Mouse (Mus musculus) limb, embryonic 14.5 days (tissue): Measurements from ENCODE around the gene Nutf2. TPM values are rescaled to one million over a fixed set of nuclear protein-coding genes. Genes with fewer than 3 reads are reported as not detected.
A peak's percentile ranks its signal among the peaks of the same experiment; 100 is the strongest.

Source experiments
- ATAC-seq: fragments of 200-750 bp; cut with Nextera tagmentation; 2 replicates; pipeline ENCODE4 v1.8.0; 2017; ENCODE audit warnings: low read depth, moderate number of reproducible peaks, moderate TSS enrichment; ENCODE audit not compliant: low FRiP score
- DNase-seq: peaks from one replicate; pipeline ENCODE4 v3.0.0-alpha.2; 2015; ENCODE audit warnings: low spot score
- H3K27ac ChIP-seq: fragments of 300-500 bp; sonication (generic); replicated peaks from 2 replicates; pipeline ENCODE4 v1.5.1; 2014; ENCODE audit warnings: low read depth, mild to moderate bottlenecking, low read length, moderate library complexity, mixed read lengths
- H3K27me3 ChIP-seq: fragments of 300-500 bp; sonication (generic); 2 replicates; pipeline ENCODE4 v1.6.1; 2014; ENCODE audit warnings: low read length, mixed read lengths; ENCODE audit not compliant: control insufficient read depth, insufficient read depth
- H3K36me3 ChIP-seq: fragments of 300-500 bp; sonication (generic); 2 replicates; pipeline ENCODE4 v1.6.1; 2014; ENCODE audit warnings: mild to moderate bottlenecking, low read length, moderate library complexity, mixed read lengths; ENCODE audit not compliant: control insufficient read depth, insufficient read depth
- H3K4me1 ChIP-seq: fragments of 300-500 bp; sonication (generic); 2 replicates; pipeline ENCODE4 v1.6.1; 2014; ENCODE audit warnings: antibody characterized with exemption, low read length, mixed read lengths; ENCODE audit not compliant: control insufficient read depth, insufficient read depth
- H3K4me2 ChIP-seq: fragments of 300-500 bp; sonication (generic); replicated peaks from 2 replicates; pipeline ENCODE4 v1.6.1; 2014; ENCODE audit warnings: low read depth, mild to moderate bottlenecking, low read length, moderate library complexity; ENCODE audit not compliant: severe bottlenecking
- H3K4me3 ChIP-seq: fragments of 300-500 bp; sonication (generic); replicated peaks from 2 replicates; pipeline ENCODE4 v1.5.1; 2014; ENCODE audit warnings: low read length
- H3K9ac ChIP-seq: fragments of 300-500 bp; sonication (generic); 2 replicates; pipeline ENCODE4 v1.6.1; 2014; ENCODE audit warnings: mild to moderate bottlenecking, low read depth, low read length, moderate library complexity; ENCODE audit not compliant: severe bottlenecking
- H3K9me3 ChIP-seq: fragments of 300-500 bp; sonication (generic); 2 replicates; pipeline ENCODE4 v1.6.1; 2016; ENCODE audit warnings: low read length; ENCODE audit not compliant: control insufficient read depth
- POLR2A ChIP-seq: fragments of 200-500 bp; IDR thresholded peaks from 2 replicates; pipeline ENCODE4 v1.8.0; 2012; ENCODE audit warnings: inconsistent platforms, mild to moderate bottlenecking, moderate library complexity, borderline replicate concordance; ENCODE audit not compliant: insufficient read depth, insufficient read length; ENCODE audit errors: extremely low read depth
- WGBS: fragments of 180-500 bp; shearing (Covaris S2); extraction: QIAGEN DNeasy Blood & Tissue Kit; methylation state at CpG from one replicate; pipeline ENCODE4 v1.1.7; 2014; 5-methylcytosine and 5-hydroxymethylcytosine counted together
- polyA plus RNA-seq, 2 experiments: library from polyadenylated mRNA; depleted of rRNA in 1 of 2; stranded (reverse) in 1 of 2; unstranded in 1 of 2; fragments of >200 nt; fragmentation: Nextera tagmentation in 1 of 2; extraction: Ambion mirVana in 1 of 2; gene quantifications; 2 replicates each; pipeline versions ENCODE4 v1.2.1 to v1.2.3; 2012 to 2014

The Nutf2 gene
- polyA plus RNA-seq, 2 experiments, result 249 to 271 TPM

GRCm38 (mm10) chr8:105851651-105852143, 8.7 kb upstream of the Nutf2 start:
- Histone ChIP-seq H3K36me3 (peaks cover 26% of the 10 kb centered on the region), H3K4me1 (peaks cover 13% of the 10 kb centered on the region), H3K4me2 (peak overlapping the region; percentile 69), H3K9me3 (no peaks in the 10 kb centered on the region), H3K4me3 (peak overlapping the region; percentile 70), H3K27ac (peak overlapping the region; percentile 66), H3K9ac (peak overlapping the region; percentile 71), H3K27me3 (no peaks in the 10 kb centered on the region)
- WGBS, result under 1% methylated on average over 34 of the region's 34 CpGs
- peak; percentile 85 for ATAC-seq
- peak; percentile 97; the same call in 1 of the 2 replicates for TF ChIP-seq POLR2A
- peak; percentile 97 for DNase-seq

DNA sequence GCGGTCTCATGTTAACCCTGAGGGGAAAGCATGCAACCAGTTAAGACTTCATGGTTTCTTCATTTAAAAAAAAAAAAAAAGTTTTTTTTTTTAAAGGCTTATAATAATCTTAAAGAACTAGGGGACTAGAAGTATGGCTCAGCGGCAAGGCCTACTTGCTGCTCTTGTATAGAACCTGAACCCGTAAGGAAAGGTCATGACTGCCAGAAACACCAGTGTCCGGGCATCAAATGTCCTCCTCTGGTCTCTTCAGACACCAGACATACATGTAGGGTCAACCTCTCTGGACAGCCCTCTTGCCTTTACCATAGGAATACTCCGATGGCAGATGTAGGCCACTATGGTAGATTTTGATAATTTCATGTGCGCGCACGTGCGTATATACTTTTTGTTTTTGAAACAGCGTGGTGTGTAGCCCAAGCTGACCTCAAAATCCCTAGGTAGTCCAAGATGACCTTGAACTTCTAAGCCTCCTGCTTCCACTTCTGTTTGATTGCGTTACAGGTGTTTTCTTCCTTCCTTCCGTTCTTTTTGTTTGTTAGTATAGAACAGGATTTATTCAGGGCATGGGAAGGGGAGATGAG, 8.1 kb upstream of the Nutf2 start:
- Histone ChIP-seq H3K4me3 (peak overlapping the region; percentile 70), H3K4me2 (no peak overlapping the region; the same call in 1 of the 2 replicates), H3K9me3 (no peaks in the 10 kb centered on the region), H3K36me3 (peaks cover 20% of the 10 kb centered on the region), H3K4me1 (peaks cover 19% of the 10 kb centered on the region), H3K27ac (peak overlapping the region; percentile 66; the same call in 1 of the 2 replicates), H3K27me3 (no peaks in the 10 kb centered on the region), H3K9ac (no peak overlapping the region)
- no peak for TF ChIP-seq POLR2A
- 80% methylated on average over 12 of the region's 12 CpGs for WGBS
- no peak for ATAC-seq
- DNase-seq, result no peak

- 92% methylated on average over 3 of the region's 3 CpGs for WGBS
- H3K4me2 ChIP-seq, result no peak within 1 kb of the TSS
- no peak for TF ChIP-seq POLR2A
- no peak within 1 kb of the TSS for H3K9ac ChIP-seq
- no peak for DNase-seq
- no peak within 1 kb of the TSS; the same call in none of the 2 replicates for H3K4me3 ChIP-seq
- H3K27me3 ChIP-seq, result no peaks in the 10 kb centered on the region
- peaks cover 26% of the 10 kb centered on the region for H3K4me1 ChIP-seq
- H3K9me3 ChIP-seq, result no peaks in the 10 kb centered on the region
- ATAC-seq, result no peak
- H3K36me3 ChIP-seq, result peaks cover 16% of the 10 kb centered on the region
- no peak within 1 kb of the TSS for H3K27ac ChIP-seq
These were observed 7.2 kb upstream of the Nutf2 start, which contains the start of gene Cenpt for GRCm38 (mm10) chr8:105853178-105853577. Gene Cenpt, minus strand, starts transcription at chr8:105853278.

- ATAC-seq (no peak), DNase-seq (no peak)
- WGBS, result 23% methylated on average over 8 of the region's 8 CpGs
- Histone ChIP-seq H3K36me3 (peaks cover 5% of the 10 kb centered on the region), H3K4me2 (peak overlapping the region; percentile 37), H3K9me3 (no peaks in the 10 kb centered on the region), H3K27ac (no peak overlapping the region), H3K9ac (peak overlapping the region; percentile 78), H3K27me3 (no peaks in the 10 kb centered on the region), H3K4me3 (peak overlapping the region; percentile 79), H3K4me1 (peaks cover 27% of the 10 kb centered on the region)
- no peak for TF ChIP-seq POLR2A
These were observed 6.1 kb upstream of the Nutf2 start for GRCm38 (mm10) chr8:105854303-105854702.

GRCm38 (mm10) chr8:105854715-105855216, 5.6 kb upstream of the Nutf2 start, which contains the start of gene Thap11:
Gene Thap11, plus strand, starts transcription at chr8:105855132.
- WGBS, result 1% methylated on average over 42 of the region's 43 CpGs
- TF ChIP-seq POLR2A, result peak; percentile 66; the same call in 1 of the 2 replicates
- peak within 1 kb of the TSS; percentile 96 for H3K4me2 ChIP-seq
- H3K27me3 ChIP-seq, result no peaks in the 10 kb centered on the region
- peaks cover 32% of the 10 kb centered on the region for H3K4me1 ChIP-seq
- DNase-seq, result peak; percentile 97
- peak; percentile 92 for ATAC-seq
- H3K9ac ChIP-seq, result peak within 1 kb of the TSS; percentile 78
- peak within 1 kb of the TSS; percentile 85 for H3K27ac ChIP-seq
- H3K4me3 ChIP-seq, result peak within 1 kb of the TSS; percentile 79
- H3K9me3 ChIP-seq, result no peaks in the 10 kb centered on the region
- 0 out of 2 replicates have a peak, but pooled peaks cover 5% of the 10 kb centered on the region for H3K36me3 ChIP-seq
